Mouse (Mus musculus): ENCODE measurements around the gene Hrh2. TPM values are rescaled to one million over a fixed set of nuclear protein-coding genes. Genes with fewer than 3 reads are reported as not detected.

Hrh2 gene
- polyA plus RNA-seq, 2 experiments = 0.10 to 0.11 TPM

DNA sequence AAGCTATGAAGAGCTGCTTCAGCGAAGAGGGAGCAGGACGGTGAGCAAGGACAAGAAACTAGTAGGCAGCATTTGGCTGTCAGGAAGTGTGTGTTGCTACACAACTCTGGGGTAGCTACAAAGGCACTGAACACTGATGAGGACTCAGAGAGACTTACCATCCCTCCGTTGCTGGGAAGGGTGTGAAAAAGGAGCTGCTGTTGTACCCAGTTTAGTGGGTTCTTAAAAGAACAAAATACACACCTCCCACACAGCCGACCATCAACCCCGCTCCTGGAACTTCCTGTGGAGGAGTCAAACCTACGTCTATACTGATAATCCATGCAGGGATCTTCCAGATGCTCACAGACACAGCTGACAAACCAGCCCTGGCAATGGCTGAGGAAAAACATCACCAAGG, 85.5 kb downstream of the Hrh2 start:
- no peaks in the 10 kb centered on the region for H3K27me3 ChIP-seq (ENCODE audit: control insufficient read depth, insufficient read depth, low read length)

DNA sequence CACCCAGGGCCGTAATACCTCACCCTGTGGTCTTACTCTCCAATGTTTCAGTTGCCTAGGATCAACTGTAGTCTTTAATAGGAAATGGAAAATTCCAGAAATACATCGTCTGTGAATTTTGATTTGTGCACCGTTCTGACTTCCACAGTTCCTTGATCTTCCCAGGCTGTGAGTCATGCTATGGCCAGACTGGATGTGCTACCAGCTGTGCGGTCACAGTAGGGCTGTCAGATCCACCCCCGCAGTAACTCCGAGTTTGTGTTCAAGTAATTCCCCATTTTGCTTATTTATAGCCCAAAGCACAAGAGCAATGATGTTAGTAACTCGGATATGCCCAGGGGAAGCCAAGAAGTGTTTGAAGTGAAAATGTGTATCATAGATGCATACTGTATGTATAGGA, 88.4 kb downstream of the Hrh2 start:
- 64% methylated on average over 7 of the region's 7 CpGs for WGBS (ENCODE audit: insufficient replicate concordance)
- Histone ChIP-seq H3K9ac (replicated peaks) (no peak overlapping the region), H3K9me3 (ENCODE audit: control insufficient read depth, low read length) (no peaks in the 10 kb centered on the region), H3K27ac (no peak overlapping the region), H3K4me1 (replicated peaks; ENCODE audit: control insufficient read depth in 2 of 2, insufficient read depth in 2 of 2, low read length in 1 of 2) (no peaks in the 10 kb centered on the region), H3K4me2 (ENCODE audit: low read depth) (no peak overlapping the region), H3K4me3 (ENCODE audit: insufficient read depth in 1 of 2, low read depth in 2 of 2, low read length in 2 of 2) (no peak overlapping the region), H3K36me3 (replicated peaks; ENCODE audit: control insufficient read depth, insufficient read depth, low read depth) (no peaks in the 10 kb centered on the region), H3K27me3 (ENCODE audit: control insufficient read depth, insufficient read depth, low read length) (no peaks in the 10 kb centered on the region)
- ATAC-seq (ENCODE audit: insufficient read depth) (no peak), DNase-seq (ENCODE audit: low read depth in 3 of 3, low spot score in 3 of 3) (no peak)
- no peak for TF ChIP-seq CTCF (IDR thresholded peaks at IDR 0.05; ENCODE audit: low read depth)
- no peak for TF ChIP-seq EP300 (IDR thresholded peaks at IDR 0.05; ENCODE audit: low read depth)

More for the DNA sequence above, 85.5 kb downstream of the Hrh2 start:
- no peak for ATAC-seq (ENCODE audit: insufficient read depth)
- Histone ChIP-seq H3K4me1 (replicated peaks; ENCODE audit: control insufficient read depth in 2 of 2, insufficient read depth in 2 of 2, low read length in 1 of 2) (no peaks in the 10 kb centered on the region), H3K9ac (replicated peaks) (no peak overlapping the region), H3K27ac (no peak overlapping the region), H3K9me3 (ENCODE audit: control insufficient read depth, low read length) (no peaks in the 10 kb centered on the region), H3K4me3 (ENCODE audit: insufficient read depth in 1 of 2, low read depth in 2 of 2, low read length in 2 of 2) (no peak overlapping the region), H3K36me3 (replicated peaks; ENCODE audit: control insufficient read depth, insufficient read depth, low read depth) (no peaks in the 10 kb centered on the region), H3K4me2 (ENCODE audit: low read depth) (no peak overlapping the region)
- no peak for TF ChIP-seq CTCF (IDR thresholded peaks at IDR 0.05; ENCODE audit: low read depth)
- TF ChIP-seq EP300 (IDR thresholded peaks at IDR 0.05; ENCODE audit: low read depth) = no peak
- DNase-seq (ENCODE audit: low read depth in 3 of 3, low spot score in 3 of 3) = no peak
- 69% methylated on average over 6 of the region's 6 CpGs for WGBS (ENCODE audit: insufficient replicate concordance)

DNA sequence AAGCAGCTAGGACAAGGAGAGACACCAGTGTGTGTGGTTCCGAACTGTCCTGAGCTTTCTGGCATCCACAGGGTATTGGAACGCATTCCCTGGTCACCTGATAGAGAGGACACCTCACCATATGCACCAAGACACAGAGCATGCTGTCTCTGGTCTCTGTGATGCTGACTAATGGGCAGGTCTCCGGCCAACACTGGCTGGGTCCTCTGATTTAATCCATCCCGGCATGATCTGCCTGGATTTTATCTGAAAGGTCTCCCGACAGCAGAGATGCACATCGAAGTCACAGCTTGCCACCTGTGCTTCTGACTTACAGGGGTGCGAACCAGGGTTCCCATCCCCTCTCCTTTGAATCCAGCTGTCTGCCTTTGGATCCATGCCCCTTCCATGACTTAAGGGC, 89.2 kb downstream of the Hrh2 start:
- H3K36me3 ChIP-seq (replicated peaks; ENCODE audit: control insufficient read depth, insufficient read depth, low read depth) = no peaks in the 10 kb centered on the region
- DNase-seq (ENCODE audit: low read depth in 3 of 3, low spot score in 3 of 3) (no peak), ATAC-seq (ENCODE audit: insufficient read depth) (no peak)
- H3K27me3 ChIP-seq (ENCODE audit: control insufficient read depth, insufficient read depth, low read length) = no peaks in the 10 kb centered on the region
- no peak overlapping the region for H3K27ac ChIP-seq
- no peak overlapping the region for H3K9ac ChIP-seq (replicated peaks)
- no peaks in the 10 kb centered on the region for H3K4me1 ChIP-seq (replicated peaks; ENCODE audit: control insufficient read depth in 2 of 2, insufficient read depth in 2 of 2, low read length in 1 of 2)
- TF ChIP-seq CTCF (IDR thresholded peaks at IDR 0.05; ENCODE audit: low read depth) (no peak), EP300 (IDR thresholded peaks at IDR 0.05; ENCODE audit: low read depth) (no peak)
- H3K4me2 ChIP-seq (ENCODE audit: low read depth) = no peak overlapping the region
- no peaks in the 10 kb centered on the region for H3K9me3 ChIP-seq (ENCODE audit: control insufficient read depth, low read length)
- no peak overlapping the region for H3K4me3 ChIP-seq (ENCODE audit: insufficient read depth in 1 of 2, low read depth in 2 of 2, low read length in 2 of 2)
- 53% methylated on average over 7 of the region's 7 CpGs for WGBS (ENCODE audit: insufficient replicate concordance)

DNA sequence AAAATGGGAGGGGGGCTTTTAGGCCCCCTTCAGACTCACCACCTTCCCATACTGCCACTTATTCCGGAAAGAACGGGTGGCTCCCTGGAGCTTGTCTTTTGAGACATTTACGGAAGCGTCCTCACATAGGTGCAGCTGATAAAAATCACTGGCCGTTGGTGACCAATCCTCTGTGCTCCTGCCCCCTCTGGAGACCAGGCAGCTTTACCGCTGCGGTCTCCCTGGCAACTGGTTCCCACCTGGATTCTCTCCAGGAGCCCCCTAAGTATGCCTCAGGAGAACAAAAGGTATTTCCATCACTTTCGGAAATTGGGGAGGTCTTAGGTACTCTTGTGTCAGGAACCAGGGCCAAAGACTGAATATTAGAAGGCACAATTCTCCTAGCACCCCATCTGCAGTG, 89.7 kb downstream of the Hrh2 start:
- WGBS (ENCODE audit: insufficient replicate concordance) = 34% methylated on average over 8 of the region's 8 CpGs
- H3K4me1 ChIP-seq (replicated peaks; ENCODE audit: control insufficient read depth in 2 of 2, insufficient read depth in 2 of 2, low read length in 1 of 2) = no peaks in the 10 kb centered on the region
- no peak overlapping the region for H3K9ac ChIP-seq (replicated peaks)
- no peak for DNase-seq (ENCODE audit: low read depth in 3 of 3, low spot score in 3 of 3)
- no peak overlapping the region for H3K4me3 ChIP-seq (ENCODE audit: insufficient read depth in 1 of 2, low read depth in 2 of 2, low read length in 2 of 2)
- H3K27ac ChIP-seq = no peak overlapping the region
- no peak overlapping the region for H3K4me2 ChIP-seq (ENCODE audit: low read depth)
- no peaks in the 10 kb centered on the region for H3K36me3 ChIP-seq (replicated peaks; ENCODE audit: control insufficient read depth, insufficient read depth, low read depth)
- ATAC-seq (ENCODE audit: insufficient read depth) = no peak
- TF ChIP-seq EP300 (IDR thresholded peaks at IDR 0.05; ENCODE audit: low read depth) (no peak), CTCF (IDR thresholded peaks at IDR 0.05; ENCODE audit: low read depth) (no peak)
- H3K9me3 ChIP-seq (ENCODE audit: control insufficient read depth, low read length) = no peaks in the 10 kb centered on the region
- H3K27me3 ChIP-seq (ENCODE audit: control insufficient read depth, insufficient read depth, low read length) = no peaks in the 10 kb centered on the region

DNA sequence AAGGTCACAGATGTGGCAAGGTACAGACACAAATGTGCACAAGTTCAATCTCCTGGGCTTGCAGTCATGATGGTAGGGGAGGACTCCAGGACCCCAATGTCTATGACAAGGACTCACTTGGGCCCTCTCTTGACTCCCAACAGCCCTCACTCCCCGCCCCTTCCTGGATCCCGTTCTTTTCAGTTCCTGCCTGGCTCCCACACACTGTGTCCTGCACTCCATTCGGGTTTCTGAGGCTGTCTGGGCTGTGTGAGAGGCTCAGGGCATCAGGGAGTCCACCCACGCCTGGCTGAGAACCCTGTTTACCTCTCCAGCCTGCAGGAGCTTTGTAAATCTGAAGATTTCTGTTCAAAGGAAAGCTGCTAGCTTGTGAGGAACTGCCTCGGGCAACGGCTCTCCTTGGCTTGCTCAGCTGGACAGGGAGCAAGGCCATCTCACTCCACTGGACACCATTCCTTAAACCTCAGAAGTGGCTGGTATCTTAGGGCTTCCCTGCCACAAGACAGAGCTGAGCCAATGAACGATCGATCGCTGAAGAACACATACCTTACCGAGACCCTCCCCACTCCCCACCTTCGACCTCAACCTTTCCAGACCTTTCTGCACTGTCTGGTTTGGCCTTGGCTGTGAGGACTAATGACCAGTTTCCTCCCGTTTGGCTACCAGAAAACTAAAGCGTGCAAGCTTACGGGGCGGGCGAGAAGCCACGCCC, 90.4 kb downstream of the Hrh2 start:
- WGBS (ENCODE audit: insufficient replicate concordance) = 11% methylated on average over 17 of the region's 17 CpGs
- H3K4me3 ChIP-seq (ENCODE audit: insufficient read depth in 1 of 2, low read depth in 2 of 2, low read length in 2 of 2) = no peak overlapping the region
- ATAC-seq (ENCODE audit: insufficient read depth) (no peak), DNase-seq (ENCODE audit: low read depth in 3 of 3, low spot score in 3 of 3) (no peak)
- no peaks in the 10 kb centered on the region for H3K36me3 ChIP-seq (replicated peaks; ENCODE audit: control insufficient read depth, insufficient read depth, low read depth)
- no peak overlapping the region for H3K27ac ChIP-seq
- H3K27me3 ChIP-seq (ENCODE audit: control insufficient read depth, insufficient read depth, low read length) = no peaks in the 10 kb centered on the region
- TF ChIP-seq CTCF (IDR thresholded peaks at IDR 0.05; ENCODE audit: low read depth) (no peak), EP300 (IDR thresholded peaks at IDR 0.05; ENCODE audit: low read depth) (no peak)
- H3K9ac ChIP-seq (replicated peaks) = no peak overlapping the region
- H3K9me3 ChIP-seq (ENCODE audit: control insufficient read depth, low read length) = no peaks in the 10 kb centered on the region
- H3K4me2 ChIP-seq (ENCODE audit: low read depth) = no peak overlapping the region
- no peaks in the 10 kb centered on the region for H3K4me1 ChIP-seq (replicated peaks; ENCODE audit: control insufficient read depth in 2 of 2, insufficient read depth in 2 of 2, low read length in 1 of 2)
